17 mouse cellular contexts compared by ENCODE assay signal in the genomic region with DNA sequence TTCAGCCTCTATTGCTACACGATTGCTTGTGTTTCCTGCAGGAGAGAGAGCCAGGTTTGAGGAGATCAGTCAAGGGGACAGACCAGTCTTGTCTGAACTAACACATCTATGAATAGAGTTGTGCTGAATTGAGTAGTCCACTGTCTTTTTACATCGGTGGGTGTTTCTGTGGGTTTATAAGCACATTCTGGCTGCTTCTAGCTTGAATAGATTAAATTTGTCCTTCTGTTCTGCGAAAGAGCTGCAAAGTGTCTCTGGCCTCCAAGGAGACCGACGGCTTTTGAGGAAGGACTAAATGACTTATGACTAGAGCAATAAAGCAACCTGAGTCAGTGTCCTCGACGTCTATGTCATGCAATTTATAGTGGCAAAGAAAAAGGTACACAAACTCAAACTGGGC.
"Had no signal": no experiment of that assay in that cellular context is flagged by ENCODE, and none has a peak within 500 bp of the region (broad histone marks: within the 10 kb centered on the region; RNA-seq: fewer than 3 reads in every experiment).

No protein-coding gene starts in this region.

- DNase-seq: kidney, adult 18-20 months; kidney, adult 9 months; kidney, postnatal 14 days; kidney, postnatal 4 days; left cerebral cortex, postnatal 4 days; liver, postnatal 0 days; lung, postnatal 4 days; midbrain, embryonic 14.5 days; thymus, adult 2 months; thymus, postnatal 14 days; thymus, postnatal 4 days had no signal

- H3K9ac ChIP-seq: intestine, embryonic 15.5 days; limb, embryonic 12.5 days; limb, embryonic 15.5 days; liver, embryonic 14.5 days; liver, postnatal 0 days had no signal

- H3K36me3 ChIP-seq: intestine, embryonic 15.5 days; limb, embryonic 12.5 days; limb, embryonic 15.5 days had no signal

- H3K27me3 ChIP-seq: intestine, embryonic 15.5 days; limb, embryonic 12.5 days; limb, embryonic 15.5 days had no signal

- H3K4me3 ChIP-seq: intestine, embryonic 15.5 days; limb, embryonic 12.5 days; limb, embryonic 15.5 days had no signal

- H3K9me3 ChIP-seq: intestine, embryonic 15.5 days; limb, embryonic 12.5 days; limb, embryonic 15.5 days had no signal

- H3K4me2 ChIP-seq: intestine, embryonic 15.5 days; limb, embryonic 12.5 days; limb, embryonic 15.5 days; liver, embryonic 11.5 days; midbrain, embryonic 11.5 days had no signal

- H3K27ac ChIP-seq: limb, embryonic 12.5 days; liver, embryonic 14.5 days had no signal

- ATAC-seq: intestine, embryonic 15.5 days; liver, postnatal 0 days had no signal
